Mouse (Mus musculus) erythroblast, embryonic 14.5 days (primary cell): ENCODE measurements around the gene Tspan9.

Experiments
- GATA1 ChIP-seq: IDR thresholded peaks from 2 replicates; pipeline ENCODE4 v1.6.1; 2012; ENCODE audit warnings: low read length, inconsistent platforms, mixed read lengths
- TAL1 ChIP-seq: IDR thresholded peaks from 3 replicates; pipeline ENCODE4 v1.6.1; 2012; ENCODE audit warnings: low read length, inconsistent platforms, mixed read lengths

DNA sequence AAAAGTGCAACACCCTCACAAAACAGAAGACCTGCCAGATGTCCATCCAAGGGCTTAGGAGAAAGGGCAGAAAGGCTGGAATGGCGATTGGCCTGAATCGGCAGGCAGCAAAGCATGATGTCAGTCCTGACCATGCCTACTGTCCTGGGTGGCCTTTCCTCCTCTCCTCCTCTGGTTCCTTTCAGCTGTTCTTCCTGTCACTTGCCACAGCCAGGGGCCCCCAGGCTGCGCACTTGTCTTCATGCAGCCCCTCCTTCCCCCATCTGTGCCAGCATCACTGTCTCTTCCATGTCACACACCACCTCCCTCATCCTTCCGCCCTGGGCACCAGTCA lies 51.6 kb downstream of the Tspan9 start:
- TF ChIP-seq GATA1 (no peak), TAL1 (no peak)
